Mouse (Mus musculus) intestine, postnatal 0 days (tissue): Measurements from ENCODE around the gene Nup107. TPM values are rescaled to one million over a fixed set of nuclear protein-coding genes. Genes with fewer than 3 reads are reported as not detected.

Experiments used
- ATAC-seq: fragments of 200-750 bp; cut with Nextera tagmentation; 2 replicates; pipeline ENCODE4 v1.8.0; 2017; ENCODE audit warnings: mild to moderate bottlenecking, moderate TSS enrichment, moderate library complexity
- H3K27ac ChIP-seq: fragments of 300-500 bp; sonication (generic); 2 replicates; pipeline ENCODE4 v1.5.1; 2014; ENCODE audit warnings: mild to moderate bottlenecking, low read depth, low read length, moderate library complexity
- H3K27me3 ChIP-seq: fragments of 300-500 bp; sonication (generic); replicated peaks from 2 replicates; pipeline ENCODE4 v1.6.1; 2014; ENCODE audit warnings: low read length, mixed read lengths; ENCODE audit not compliant: control insufficient read depth, insufficient read depth
- H3K36me3 ChIP-seq: fragments of 300-500 bp; sonication (generic); 2 replicates; pipeline ENCODE4 v1.6.1; 2014; ENCODE audit warnings: mild to moderate bottlenecking, moderate library complexity; ENCODE audit not compliant: control insufficient read depth, insufficient read depth
- H3K4me1 ChIP-seq: fragments of 300-500 bp; sonication (generic); replicated peaks from 2 replicates; pipeline ENCODE4 v1.6.1; 2014; ENCODE audit warnings: antibody characterized with exemption, low read length, mixed read lengths; ENCODE audit not compliant: control insufficient read depth, insufficient read depth
- H3K4me2 ChIP-seq: fragments of 300-500 bp; sonication (generic); replicated peaks from 2 replicates; pipeline ENCODE4 v1.6.1; 2014; ENCODE audit warnings: low read depth, mild to moderate bottlenecking, moderate library complexity
- H3K4me3 ChIP-seq: fragments of 300-500 bp; sonication (generic); 2 replicates; pipeline ENCODE4 v1.5.1; 2014; ENCODE audit warnings: low read depth, low read length
- H3K9ac ChIP-seq: fragments of 300-500 bp; sonication (generic); 2 replicates; pipeline ENCODE4 v1.6.1; 2014; ENCODE audit warnings: mild to moderate bottlenecking, low read depth, low read length
- H3K9me3 ChIP-seq: fragments of 300-500 bp; sonication (generic); 2 replicates; pipeline ENCODE4 v1.6.1; 2016; ENCODE audit warnings: mixed run types; ENCODE audit not compliant: control insufficient read depth
- CTCF ChIP-seq: sonication (generic); IDR thresholded peaks from 2 replicates; pipeline ENCODE4 v1.5.1; 2016; ENCODE audit warnings: low read depth, mild to moderate bottlenecking, control low read depth, antibody characterized with exemption, moderate library complexity
- WGBS: fragments of 180-500 bp; shearing (Covaris S2); extraction: QIAGEN DNeasy Blood & Tissue Kit; methylation state at CpG from one replicate; pipeline ENCODE4 v1.1.7; 2014; 5-methylcytosine and 5-hydroxymethylcytosine counted together
- polyA plus RNA-seq: library from polyadenylated mRNA; unstranded; fragments of >200 nt; fragmentation: Nextera tagmentation; extraction: Ambion mirVana; gene quantifications from 2 replicates; pipeline ENCODE4 v1.2.1, GENCODE M21; 2015

Nup107 gene
- polyA plus RNA-seq, 1 experiment from 2014 or later, result 16.2 TPM

GRCm38 (mm10) chr10:117774011-117774816, 18.3 kb downstream of the Nup107 start:
- Histone ChIP-seq H3K27ac (no peak overlapping the region), H3K4me3 (no peak overlapping the region), H3K9me3 (no peaks in the 10 kb centered on the region), H3K4me1 (no peaks in the 10 kb centered on the region), H3K36me3 (peaks cover 76% of the 10 kb centered on the region), H3K9ac (no peak overlapping the region), H3K27me3 (no peaks in the 10 kb centered on the region), H3K4me2 (no peak overlapping the region)
- ATAC-seq, result no peak
- TF ChIP-seq CTCF, result no peak
- WGBS, result 95% methylated on average over 22 of the region's 22 CpGs

- WGBS, result 95% methylated on average over 7 of the region's 7 CpGs
- peaks cover 71% of the 10 kb centered on the region for H3K36me3 ChIP-seq
These were observed 19.3 kb downstream of the Nup107 start for GRCm38 (mm10) chr10:117773106-117773720.

GRCm38 (mm10) chr10:117772364-117773105, 20.0 kb downstream of the Nup107 start:
- H3K27ac ChIP-seq, result no peak overlapping the region
- no peaks in the 10 kb centered on the region for H3K9me3 ChIP-seq
- no peak for TF ChIP-seq CTCF
- no peak overlapping the region for H3K4me3 ChIP-seq
- H3K36me3 ChIP-seq, result peaks cover 78% of the 10 kb centered on the region
- no peaks in the 10 kb centered on the region for H3K4me1 ChIP-seq
- ATAC-seq, result no peak
- H3K4me2 ChIP-seq, result no peak overlapping the region
- H3K27me3 ChIP-seq, result no peaks in the 10 kb centered on the region
- 97% methylated on average over 17 of the region's 17 CpGs for WGBS
- H3K9ac ChIP-seq, result no peak overlapping the region

More at GRCm38 (mm10) chr10:117773106-117773720, 19.3 kb downstream of the Nup107 start:
- H3K9me3 ChIP-seq, result no peaks in the 10 kb centered on the region
- TF ChIP-seq CTCF, result no peak
- no peak overlapping the region for H3K4me2 ChIP-seq
- H3K4me3 ChIP-seq, result no peak overlapping the region
- H3K27ac ChIP-seq, result no peak overlapping the region
- no peak for ATAC-seq
- no peaks in the 10 kb centered on the region for H3K4me1 ChIP-seq
- H3K27me3 ChIP-seq, result no peaks in the 10 kb centered on the region
- H3K9ac ChIP-seq, result no peak overlapping the region

- no peak overlapping the region for H3K27ac ChIP-seq
- H3K9ac ChIP-seq, result no peak overlapping the region
- peaks cover 78% of the 10 kb centered on the region for H3K36me3 ChIP-seq
- ATAC-seq, result no peak
- no peaks in the 10 kb centered on the region for H3K27me3 ChIP-seq
- WGBS, result 94% methylated on average over 10 of the region's 10 CpGs
- no peak for TF ChIP-seq CTCF
- H3K4me3 ChIP-seq, result no peak overlapping the region
- H3K9me3 ChIP-seq, result no peaks in the 10 kb centered on the region
- H3K4me1 ChIP-seq, result no peaks in the 10 kb centered on the region
- no peak overlapping the region for H3K4me2 ChIP-seq
These were observed 21.4 kb downstream of the Nup107 start for GRCm38 (mm10) chr10:117771131-117771510.

GRCm38 (mm10) chr10:117770286-117771130, 22.0 kb downstream of the Nup107 start:
- H3K4me2 ChIP-seq, result no peak overlapping the region
- H3K9me3 ChIP-seq, result no peaks in the 10 kb centered on the region
- TF ChIP-seq CTCF, result no peak
- no peak overlapping the region for H3K9ac ChIP-seq
- no peak overlapping the region for H3K27ac ChIP-seq
- peaks cover 78% of the 10 kb centered on the region for H3K36me3 ChIP-seq
- ATAC-seq, result no peak
- H3K4me3 ChIP-seq, result no peak overlapping the region
- no peaks in the 10 kb centered on the region for H3K4me1 ChIP-seq
- no peaks in the 10 kb centered on the region for H3K27me3 ChIP-seq
- 96% methylated on average over 18 of the region's 18 CpGs for WGBS
